Mouse (Mus musculus) gastrocnemius, adult 18-20 months (tissue): ENCODE measurements around the gene Tmem210. TPM values are rescaled to one million over a fixed set of nuclear protein-coding genes. Genes with fewer than 3 reads are reported as not detected.

Experiments
- DNase-seq: peaks from one replicate; pipeline ENCODE4 v3.0.0; 2021; ENCODE audit warnings: low spot score
- total RNA-seq, 2 experiments: library from RNA; stranded (reverse); gene quantifications; 2 replicates each; pipeline ENCODE4 v1.2.3; 2021

Gene Tmem210
- total RNA-seq, 2 experiments from 2014 or later, result not detected

DNA sequence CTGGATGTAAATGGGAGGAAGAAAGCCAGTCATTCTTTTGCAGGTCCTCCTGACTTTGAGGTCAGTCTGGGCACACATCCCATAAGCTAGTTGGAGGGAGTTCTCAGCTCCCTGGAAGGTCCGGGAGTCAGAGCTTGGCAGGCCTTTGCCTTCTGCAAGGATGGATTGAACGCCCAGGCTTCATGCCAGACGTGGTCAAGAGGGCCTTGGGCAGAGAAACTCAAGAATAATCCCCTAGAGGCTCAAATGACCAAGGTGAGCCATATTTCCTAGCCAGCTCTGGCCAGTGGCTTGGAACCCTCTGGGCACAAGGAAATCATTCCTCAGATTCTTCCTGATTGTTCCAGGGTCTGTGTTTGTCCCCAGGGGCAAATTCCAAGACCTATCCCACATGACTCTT, 23.1 kb upstream of the Tmem210 start:
- no peak for DNase-seq

DNA sequence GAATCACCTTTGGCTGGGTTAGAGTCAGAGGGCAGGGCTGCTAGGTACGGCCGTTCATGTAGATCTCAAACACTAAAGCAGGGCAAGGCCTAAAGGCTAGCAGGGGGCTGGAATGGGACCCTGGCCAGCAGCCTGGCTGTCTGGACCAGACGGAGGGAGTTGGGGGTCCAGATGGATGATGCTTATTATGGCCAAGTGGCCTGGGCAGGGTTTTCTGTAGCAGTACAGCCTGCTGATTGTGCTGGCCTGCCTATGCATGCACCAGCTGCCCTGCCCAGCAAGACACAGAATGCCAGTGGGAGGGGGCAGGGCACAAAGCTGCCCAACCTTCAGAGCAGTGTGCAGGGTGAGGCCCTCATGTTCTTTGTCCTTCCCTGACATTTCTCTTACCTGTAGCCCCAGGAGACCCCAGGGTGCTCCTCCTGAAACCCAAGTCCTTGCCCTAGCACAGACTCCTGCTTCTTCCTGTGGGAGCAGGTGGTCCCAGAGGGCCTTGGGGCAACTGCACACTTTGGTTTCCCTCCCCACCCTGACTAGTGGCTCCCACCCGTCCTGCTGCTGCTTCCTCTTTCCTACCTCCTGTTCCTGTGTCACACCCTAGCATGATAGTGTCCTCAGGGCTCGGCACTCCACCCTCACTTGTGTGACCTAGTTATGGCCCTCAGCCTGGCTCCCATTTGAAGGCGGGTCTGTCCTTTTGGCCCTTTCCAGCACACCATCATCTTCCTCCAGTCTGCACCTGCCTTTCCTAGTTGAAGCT, 21.9 kb upstream of the Tmem210 start:
- DNase-seq, result no peak

DNA sequence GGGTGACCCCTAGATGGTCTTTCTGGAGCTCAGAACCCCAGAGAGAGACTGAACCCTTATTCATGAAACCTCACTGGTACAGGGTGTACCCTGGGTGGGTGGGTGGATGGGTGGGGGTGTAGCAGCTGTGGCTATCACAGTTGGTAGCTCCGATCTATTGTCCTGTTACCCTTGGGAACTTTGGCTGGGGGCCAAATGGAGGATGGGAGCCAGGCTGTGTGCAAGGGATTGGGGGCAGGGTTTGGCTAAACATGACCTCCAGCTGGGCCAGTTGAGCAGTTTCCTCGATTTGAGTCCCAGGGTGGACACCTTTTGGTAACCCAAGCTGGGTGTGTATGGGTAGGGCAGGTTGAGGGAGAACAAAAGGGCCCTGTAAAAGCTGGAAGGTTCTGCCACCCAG, 21.2 kb upstream of the Tmem210 start:
- DNase-seq, result no peak

DNA sequence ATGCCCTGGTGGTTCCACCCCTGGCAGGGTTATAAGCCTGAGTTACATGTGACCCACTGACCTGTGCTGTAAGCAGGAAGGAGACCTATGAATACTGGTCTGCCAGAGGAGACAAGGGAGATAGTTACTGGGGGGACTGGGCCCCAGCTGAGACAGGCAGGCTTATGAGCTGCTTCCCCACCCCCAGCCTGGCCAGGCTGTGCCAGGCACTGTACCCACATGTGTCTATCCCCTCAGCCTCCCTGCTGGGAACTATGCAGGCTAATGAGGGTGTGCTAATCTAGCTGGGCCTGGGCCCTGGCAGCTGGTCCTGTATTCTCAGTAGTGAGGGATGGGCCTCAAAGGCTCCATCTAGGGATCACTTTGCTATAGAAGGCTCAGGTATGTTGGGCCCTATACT, 20.7 kb upstream of the Tmem210 start:
- DNase-seq, result no peak

DNA sequence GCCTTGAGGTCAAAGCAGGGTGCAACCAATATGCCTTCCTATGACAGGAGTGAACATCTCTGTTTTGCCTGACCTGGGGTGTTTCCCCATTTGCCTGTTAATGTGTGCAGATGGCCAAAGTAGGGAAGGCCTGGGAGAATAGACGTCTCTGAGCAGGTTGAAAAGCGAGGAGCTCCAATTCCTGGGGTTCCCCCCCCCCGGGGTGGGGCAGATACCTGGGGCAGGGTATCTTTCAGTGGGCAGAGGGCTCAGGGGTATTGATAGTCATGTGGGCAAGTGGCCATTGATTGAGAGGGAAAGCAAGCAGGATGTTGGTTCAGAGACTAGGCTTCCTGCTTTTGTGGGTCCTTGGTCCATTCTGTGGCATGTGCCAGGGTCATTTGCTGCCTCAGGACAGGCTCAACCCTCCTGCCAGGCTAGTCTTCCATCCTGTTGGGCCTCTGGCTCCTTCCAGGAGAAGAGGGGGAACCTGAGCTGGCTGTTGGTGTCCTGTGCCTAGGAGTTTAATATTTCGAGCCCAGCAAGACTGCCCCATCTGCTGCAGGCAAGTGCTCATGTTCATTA, 20.1 kb upstream of the Tmem210 start:
- DNase-seq, result no peak

DNA sequence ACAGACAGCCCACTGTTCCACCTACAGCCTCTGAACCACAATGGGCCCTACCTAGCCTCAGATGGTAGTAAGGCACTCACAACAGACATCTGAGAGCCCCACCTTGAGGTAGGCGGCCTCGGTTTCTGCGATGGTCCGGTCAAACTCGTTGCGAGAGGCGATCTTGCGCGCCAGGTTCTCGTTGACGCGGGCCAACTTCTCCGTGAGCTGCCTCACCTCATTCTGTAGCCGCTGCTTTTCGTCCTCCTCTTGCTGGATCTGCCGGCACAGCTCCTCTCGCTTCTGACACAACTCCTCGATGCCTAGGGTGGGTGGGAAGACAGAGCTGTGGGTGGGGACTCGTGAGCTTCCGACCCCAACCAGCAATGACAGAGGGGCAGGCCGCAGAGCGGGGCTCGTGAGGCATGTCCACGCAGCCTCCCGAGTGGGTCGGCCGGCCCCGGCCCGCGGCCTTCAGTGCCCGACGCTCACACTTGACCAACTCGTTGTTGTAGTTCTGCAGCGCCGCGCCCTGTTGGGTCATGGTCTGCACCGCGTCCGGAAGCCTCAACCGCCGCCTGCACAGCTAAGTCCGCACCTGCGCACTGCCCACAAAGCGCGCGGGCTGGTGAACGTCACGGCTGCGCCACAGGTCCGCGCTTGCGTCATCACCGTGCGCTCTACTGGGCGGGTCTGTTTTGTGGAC, 16.0 kb upstream of the Tmem210 start, which contains the start of the genes Ssna1 and Anapc2:
Gene Ssna1, minus strand, starts transcription at position 612 of the 685 bp plus-strand sequence.
Gene Anapc2, plus strand, starts transcription at position 652 of the 685 bp plus-strand sequence.
- peak; percentile 97 for DNase-seq

DNA sequence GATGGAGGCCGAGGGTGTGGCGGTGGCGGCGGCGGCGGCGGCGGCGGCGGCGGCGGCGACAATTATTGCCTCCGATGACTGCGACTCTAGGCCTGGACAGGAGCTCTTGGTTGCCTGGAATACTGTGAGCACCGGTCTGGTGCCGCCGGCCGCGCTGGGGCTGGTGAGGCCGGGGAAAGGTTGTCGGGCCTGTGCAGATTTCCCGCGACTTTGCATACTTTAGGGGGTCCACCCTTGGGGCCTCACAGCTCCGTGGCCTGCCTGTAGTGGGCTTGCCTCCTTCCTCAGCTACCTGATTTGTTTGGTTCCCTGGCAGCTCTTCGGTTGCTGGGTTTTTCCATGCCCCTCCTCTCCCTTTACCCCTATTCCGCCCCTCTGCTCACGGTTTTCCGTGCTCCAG, 15.4 kb upstream of the Tmem210 start:
- no peak for DNase-seq

DNA sequence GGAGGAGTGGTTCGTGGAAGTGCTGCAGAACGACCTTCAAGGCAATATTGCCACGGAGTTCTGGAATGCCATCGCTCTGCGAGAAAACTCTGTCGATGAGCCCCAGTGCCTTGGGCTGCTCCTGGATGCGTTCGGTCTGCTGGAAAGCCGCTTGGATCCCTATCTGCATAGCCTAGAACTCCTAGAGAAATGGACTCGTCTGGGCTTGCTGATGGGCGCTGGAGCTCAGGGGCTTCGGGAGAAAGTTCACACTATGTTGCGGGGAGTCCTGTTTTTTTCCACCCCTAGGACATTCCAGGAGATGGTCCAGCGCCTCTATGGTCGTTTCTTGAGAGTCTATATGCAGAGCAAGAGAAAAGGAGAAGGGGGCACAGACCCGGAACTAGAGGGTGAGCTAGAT, 14.9 kb upstream of the Tmem210 start:
- DNase-seq, result no peak

DNA sequence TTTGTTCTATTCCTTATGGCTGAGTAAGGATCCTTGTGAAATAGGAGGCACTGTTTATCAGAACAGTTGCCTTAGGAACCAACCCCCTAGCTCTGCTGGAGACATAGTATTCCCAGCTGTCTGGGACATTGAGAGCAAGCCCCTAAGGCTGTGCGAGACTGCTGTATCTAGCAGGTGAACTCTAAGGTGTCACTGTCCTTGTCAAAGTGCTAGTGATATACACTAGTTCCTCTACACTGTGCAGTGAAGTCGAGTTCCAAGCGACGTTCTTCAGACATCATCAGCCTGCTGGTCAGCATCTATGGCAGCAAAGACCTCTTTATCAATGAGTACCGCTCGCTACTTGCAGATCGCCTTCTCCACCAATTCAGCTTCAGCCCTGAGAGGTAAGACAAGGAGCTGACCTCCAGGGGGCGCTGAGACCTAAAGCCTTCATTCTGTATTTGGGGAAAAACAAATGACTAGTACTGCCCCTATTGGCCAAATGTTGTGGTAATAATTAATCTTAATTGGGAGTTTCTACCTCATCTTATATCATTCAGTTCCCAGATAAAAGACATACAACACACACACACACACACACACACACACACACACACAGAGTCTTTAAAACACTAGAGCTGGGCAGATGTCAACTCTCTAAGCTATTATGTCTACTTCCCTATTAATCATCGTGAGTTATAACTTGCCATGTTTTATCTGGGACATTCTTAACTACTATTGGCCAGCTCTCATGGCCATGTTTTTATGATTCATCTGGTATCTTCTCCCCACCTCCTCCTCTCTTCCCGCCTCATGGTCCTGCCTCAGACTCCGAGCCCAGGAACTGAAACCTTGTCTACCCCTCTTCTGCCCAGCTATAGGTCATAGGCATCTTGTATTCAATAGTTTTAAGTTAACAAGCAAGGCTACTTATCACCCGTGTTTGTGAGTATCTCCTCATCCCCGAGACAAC, 8.7 kb upstream of the Tmem210 start:
- peak; percentile 75 for DNase-seq

DNA sequence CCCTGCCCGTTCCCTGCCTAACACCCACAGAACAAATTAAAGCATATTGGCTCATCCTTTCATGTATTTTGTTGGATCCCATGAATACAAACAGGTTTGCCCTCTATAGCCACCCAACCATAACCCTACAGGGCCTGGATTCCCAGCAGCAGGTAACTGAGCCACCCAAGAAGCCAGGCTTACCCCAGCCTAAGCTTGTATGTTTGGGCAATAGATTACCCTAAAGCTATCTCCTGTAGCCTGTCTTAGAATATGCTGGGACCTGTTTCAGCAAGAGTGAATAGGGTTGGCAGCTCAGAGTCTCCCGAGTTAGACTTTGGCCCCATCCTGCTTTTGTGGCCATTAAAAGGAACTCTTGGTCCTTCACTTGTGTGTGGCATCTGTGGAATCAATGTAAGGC, 2.4 kb upstream of the Tmem210 start:
- no peak for DNase-seq

DNA sequence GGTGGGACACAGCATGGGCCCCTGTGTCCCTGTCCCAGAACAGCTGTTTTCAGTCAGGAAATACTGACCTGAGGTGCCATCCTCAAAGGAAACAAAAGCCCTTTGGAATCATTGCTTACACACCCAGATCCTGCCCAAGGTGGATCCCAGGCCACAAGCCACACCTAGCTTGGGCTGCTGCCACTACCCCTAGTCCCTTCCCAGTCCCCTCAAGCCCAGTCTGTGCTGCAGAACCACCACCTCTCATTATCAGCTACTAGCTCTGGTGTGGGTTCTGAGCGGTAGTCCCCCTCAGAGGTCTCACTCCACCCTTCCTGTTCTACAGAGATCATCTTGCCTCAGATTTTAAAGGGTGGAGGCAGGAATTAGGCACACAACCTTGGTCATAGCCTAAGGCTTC, 1.6 kb upstream of the Tmem210 start:
- no peak for DNase-seq

DNA sequence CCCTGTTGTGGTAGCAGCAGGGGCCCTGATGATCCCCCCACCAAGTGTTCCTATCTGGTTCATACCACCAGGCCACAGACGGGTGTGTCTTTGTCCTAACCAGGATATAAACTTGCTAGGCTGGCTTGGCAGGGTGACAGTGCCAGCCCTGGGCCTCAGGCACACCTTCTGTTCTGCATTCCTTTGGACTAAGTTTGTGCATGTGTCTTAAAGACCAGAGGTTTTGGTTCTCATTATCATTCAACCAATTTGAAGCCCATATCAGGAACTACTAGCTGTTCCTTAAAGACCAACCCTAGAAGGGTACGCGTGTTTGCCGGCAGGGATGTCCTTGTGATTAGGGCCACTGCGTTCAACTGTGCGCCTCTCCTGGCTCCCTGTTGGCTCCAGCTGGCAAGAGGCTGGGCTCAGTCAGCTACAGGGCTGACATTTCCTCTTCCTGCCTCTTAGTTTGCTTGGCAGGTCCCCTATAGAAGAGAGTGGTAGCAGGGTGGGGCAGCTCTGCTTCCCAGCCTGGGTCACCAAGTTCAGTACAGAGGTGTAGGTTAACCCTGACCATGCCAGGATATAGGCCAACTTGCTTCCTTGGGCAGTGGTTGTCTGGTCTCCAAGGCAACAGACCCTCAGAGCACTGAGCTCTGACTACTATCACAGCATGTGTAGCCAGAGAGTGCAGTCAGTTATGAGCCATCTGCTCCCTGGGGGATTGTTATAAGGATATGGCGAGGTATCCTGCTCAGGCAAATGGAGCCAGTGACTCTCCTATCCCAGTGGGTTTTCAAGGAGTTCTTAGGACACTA, 908 bp upstream of the Tmem210 start:
- no peak for DNase-seq

DNA sequence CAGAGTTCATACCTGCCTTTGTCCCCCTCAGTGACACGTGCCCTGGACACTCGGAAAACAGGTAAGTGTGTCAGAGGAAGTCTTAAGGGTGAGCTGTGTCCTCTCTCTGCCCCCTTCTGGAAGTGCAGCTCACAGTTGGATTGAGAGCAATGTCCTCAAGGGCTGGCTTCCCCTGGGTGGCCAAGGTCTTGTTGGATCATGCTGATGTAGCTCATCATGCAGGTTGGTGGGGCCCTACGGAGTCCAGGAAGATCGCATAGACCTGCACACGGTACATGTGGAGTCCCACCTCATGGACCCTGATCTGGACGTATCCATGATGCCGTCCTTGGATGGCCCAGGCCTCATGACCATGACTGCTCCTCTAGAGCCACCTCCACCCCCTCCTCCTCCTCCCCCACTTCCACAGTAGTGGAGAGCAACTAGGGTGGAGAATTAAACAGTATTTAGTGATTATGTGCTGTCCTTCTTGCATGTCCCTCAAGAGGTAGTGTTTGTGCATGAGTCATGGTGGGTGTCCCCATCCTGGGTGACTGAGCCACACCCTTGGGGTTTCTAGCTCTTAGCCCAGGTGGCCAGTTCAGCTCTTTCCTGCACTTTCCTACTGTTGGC, 895 bp downstream of the Tmem210 start:
- DNase-seq, result no peak

DNA sequence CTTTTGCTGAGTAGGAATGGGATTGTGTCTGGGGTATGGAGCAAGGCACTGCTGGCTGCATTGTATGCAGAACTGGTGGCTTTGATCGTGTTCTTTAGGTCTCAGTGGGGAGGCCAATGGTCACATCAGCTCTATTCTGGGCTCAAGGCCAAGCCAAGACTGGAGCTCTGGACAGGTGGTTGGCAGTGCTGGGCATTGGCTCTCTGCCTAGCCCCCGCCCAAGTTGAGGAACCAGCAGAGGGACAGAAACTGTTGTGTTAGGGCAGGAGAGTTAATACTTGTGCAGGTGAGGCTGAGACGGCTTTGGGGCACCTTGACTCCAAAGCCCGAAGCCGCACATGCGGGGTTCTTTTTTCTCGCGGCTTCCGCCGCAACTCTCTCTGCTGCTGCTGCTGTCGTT, 1.7 kb downstream of the Tmem210 start, which contains the start of gene Lrrc26:
Gene Lrrc26, plus strand, starts transcription at position 265 of the 400 bp plus-strand sequence.
- DNase-seq, result peak; percentile 43

DNA sequence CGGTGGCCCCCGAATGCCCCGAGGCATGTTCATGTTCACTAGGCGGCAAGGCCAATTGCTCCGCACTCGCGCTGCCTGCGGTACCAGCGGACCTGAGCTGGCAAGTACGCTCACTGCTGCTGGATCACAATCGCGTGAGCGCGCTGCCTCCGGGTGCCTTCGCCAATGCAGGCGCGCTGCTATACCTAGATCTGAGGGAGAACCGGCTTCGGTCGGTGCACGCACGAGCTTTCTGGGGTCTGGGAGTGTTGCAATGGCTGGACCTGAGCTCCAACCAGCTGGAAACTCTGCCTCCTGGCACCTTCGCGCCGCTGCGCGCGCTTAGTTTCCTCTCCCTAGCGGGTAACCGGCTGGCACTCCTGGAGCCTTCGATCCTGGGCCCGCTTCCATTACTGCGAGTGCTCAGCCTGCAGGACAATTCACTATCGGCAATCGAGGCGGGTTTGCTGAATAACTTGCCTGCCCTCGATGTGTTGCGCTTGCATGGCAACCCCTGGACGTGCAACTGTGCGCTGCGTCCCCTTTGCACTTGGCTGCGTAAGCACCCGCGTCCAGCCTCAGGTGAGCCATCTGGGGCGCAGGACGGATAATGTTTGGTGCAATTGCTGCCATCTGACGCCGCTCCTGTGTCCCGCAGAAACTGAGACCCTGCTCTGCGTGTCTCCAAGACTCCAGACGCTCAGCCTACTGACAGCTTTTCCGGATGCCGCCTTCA, 2.3 kb downstream of the Tmem210 start:
- DNase-seq, result no peak

DNA sequence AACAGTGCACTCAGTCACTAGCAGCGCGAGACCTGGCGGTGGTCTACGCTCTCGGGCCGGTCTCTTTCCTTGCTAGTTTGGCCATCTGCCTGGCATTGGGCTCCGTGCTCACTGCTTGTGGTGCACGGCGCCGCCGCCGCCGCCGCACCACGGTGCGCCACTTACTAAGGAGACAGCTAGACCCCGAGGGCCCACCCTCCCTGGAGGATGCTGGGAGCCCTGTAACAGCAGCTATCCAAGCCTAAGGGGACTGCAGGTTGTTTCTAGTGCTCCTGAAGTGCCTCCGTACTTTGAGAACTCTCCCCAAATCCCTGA, 2.8 kb downstream of the Tmem210 start:
- no peak for DNase-seq

DNA sequence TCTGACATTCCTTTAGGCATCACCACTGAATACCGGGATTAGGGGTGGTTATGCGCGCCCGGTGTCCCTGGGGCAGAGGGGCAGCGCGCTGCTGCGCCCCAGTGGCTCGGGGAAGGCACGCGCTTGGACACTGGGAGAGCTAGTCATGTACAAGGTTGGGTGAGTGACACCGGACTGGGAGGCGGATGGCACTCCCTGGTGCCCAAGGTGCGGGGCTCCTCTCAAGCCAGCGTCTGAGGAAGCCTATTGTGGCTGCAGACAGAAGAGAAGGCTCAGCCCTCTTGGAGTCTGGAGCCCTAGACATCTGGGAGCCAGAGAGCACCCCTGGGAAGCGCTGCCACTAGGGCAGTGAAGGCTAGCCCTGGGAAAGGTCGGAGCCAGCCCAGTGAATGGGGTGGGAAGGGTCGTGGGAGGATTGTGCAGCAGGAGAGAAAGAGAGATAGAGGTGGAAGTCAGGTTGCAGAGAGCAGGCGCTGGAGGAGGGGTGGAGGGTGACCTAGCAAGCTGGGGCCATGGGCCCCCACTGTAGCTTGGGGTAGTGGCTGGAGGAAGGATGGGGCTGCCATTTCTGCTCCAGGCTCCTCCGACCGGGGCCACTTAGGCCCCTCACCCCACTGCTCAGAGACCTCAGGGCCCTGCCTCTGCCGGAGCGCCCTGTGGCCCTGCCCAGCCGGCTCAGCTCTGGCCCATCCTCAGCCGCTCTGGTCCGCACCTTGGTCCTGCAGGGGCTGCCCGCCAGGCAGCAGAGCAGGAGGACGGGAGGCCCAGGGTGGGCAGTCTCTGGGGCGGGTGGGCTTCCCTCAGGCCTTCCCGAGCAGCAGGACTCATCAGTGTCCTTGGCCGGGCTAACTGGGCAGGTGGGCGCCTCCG, 3.5 kb downstream of the Tmem210 start:
- no peak for DNase-seq

DNA sequence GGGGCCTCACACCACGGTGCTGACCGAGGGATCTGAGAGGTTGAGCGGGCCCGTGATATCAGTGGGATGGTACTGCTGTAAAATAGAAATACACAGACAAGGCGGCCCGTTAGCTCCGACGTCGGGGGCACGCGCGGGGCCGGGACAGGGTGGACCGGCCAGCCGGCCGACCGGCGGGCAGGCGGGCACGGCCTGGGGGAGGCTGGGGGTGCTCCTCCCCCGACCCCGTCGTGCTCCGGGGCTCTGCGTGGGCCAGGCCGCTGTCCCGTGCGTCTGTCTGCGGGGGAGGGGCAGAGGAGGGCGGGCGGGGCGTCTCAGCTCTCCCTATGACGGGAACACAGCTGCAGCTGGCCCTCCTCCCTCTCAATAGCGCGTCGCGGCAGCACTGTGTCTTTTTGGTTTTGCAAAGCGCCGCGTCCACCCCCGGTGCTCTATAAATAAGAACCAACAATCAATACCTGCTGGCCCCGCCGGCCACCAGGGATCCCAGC, 4.2 kb downstream of the Tmem210 start:
- DNase-seq, result peak; percentile 28
